Mouse (Mus musculus) neural tube, embryonic 15.5 days (tissue): ENCODE data around the gene Zic1. TPM values are rescaled to one million over a fixed set of nuclear protein-coding genes. Genes with fewer than 3 reads are reported as not detected.

Source experiments
- ATAC-seq: fragments of 200-750 bp; cut with Nextera tagmentation; 2 replicates; pipeline ENCODE4 v1.8.0; 2017; ENCODE audit warnings: mild to moderate bottlenecking, moderate TSS enrichment, moderate library complexity; ENCODE audit not compliant: low FRiP score
- H3K27ac ChIP-seq: fragments of 300-500 bp; sonication (generic); replicated peaks from 2 replicates; pipeline ENCODE4 v1.5.1; 2015; ENCODE audit warnings: mild to moderate bottlenecking, inconsistent platforms
- H3K27me3 ChIP-seq: fragments of 300-500 bp; sonication (generic); replicated peaks from 2 replicates; pipeline ENCODE4 v1.6.1; 2015; ENCODE audit warnings: inconsistent platforms
- H3K36me3 ChIP-seq: fragments of 300-500 bp; sonication (generic); 2 replicates; pipeline ENCODE4 v1.6.1; 2015; ENCODE audit warnings: inconsistent platforms
- H3K4me1 ChIP-seq: fragments of 300-500 bp; sonication (generic); 2 replicates; pipeline ENCODE4 v1.6.1; 2015; ENCODE audit warnings: inconsistent platforms
- H3K4me2 ChIP-seq: fragments of 300-500 bp; sonication (generic); 2 replicates; pipeline ENCODE4 v1.6.1; 2015; ENCODE audit warnings: inconsistent platforms, mild to moderate bottlenecking, moderate library complexity
- H3K4me3 ChIP-seq: fragments of 300-500 bp; sonication (generic); replicated peaks from 2 replicates; pipeline ENCODE4 v1.5.1; 2015; ENCODE audit warnings: mild to moderate bottlenecking, inconsistent platforms
- H3K9ac ChIP-seq: fragments of 300-500 bp; sonication (generic); replicated peaks from 2 replicates; pipeline ENCODE4 v1.6.1; 2015; ENCODE audit warnings: mild to moderate bottlenecking, inconsistent platforms
- H3K9me3 ChIP-seq: fragments of 300-500 bp; sonication (generic); replicated peaks from 2 replicates; pipeline ENCODE4 v1.6.1; 2016; ENCODE audit warnings: inconsistent platforms
- WGBS: fragments of 180-500 bp; shearing (Covaris S2); methylation state at CpG from one replicate; pipeline ENCODE4 v1.1.7; 2015; ENCODE audit warnings: mixed read lengths; 5-methylcytosine and 5-hydroxymethylcytosine counted together
- polyA plus RNA-seq: library from polyadenylated mRNA; unstranded; fragments of >200 nt; fragmentation: Nextera tagmentation; extraction: Ambion mirVana; gene quantifications from 2 replicates; pipeline ENCODE4 v1.2.1, GENCODE M21; 2015

Gene Zic1
- polyA plus RNA-seq, result 9.7 and 13.2 TPM in 2 replicates

DNA sequence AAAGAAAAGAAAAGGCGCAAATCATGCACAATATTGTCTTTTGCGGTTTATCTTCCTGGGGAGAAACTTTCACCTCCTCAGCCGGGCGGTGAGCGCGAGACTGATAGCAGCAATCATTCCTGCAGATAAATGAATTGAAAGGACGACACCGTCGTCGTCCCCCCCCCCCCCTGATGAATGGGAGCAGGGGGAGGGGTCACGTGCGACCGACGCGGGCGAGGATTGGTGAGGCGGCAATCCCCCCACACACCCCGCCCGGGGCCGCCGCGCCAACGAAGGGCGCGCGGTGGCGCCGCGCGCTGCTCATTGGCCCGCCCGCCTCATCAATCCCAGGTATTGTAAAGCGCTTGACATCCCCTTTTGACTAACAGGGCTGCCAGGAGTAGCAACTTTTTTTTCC, at the start of gene Zic1:
Gene Zic1 (minus strand): TSS at position 147 of the 400 bp plus-strand sequence.
- Histone ChIP-seq H3K9ac (peak within 1 kb of the TSS; percentile 76), H3K4me1 (peaks cover 10% of the 10 kb centered on the region), H3K4me2 (peak within 1 kb of the TSS; percentile 53), H3K36me3 (no peaks in the 10 kb centered on the region), H3K4me3 (peak within 1 kb of the TSS; percentile 59), H3K27me3 (peaks cover 21% of the 10 kb centered on the region), H3K27ac (peak within 1 kb of the TSS; percentile 95), H3K9me3 (no peaks in the 10 kb centered on the region)
- under 1% methylated on average over 29 of the region's 33 CpGs for WGBS
- peak; percentile 92 for ATAC-seq

DNA sequence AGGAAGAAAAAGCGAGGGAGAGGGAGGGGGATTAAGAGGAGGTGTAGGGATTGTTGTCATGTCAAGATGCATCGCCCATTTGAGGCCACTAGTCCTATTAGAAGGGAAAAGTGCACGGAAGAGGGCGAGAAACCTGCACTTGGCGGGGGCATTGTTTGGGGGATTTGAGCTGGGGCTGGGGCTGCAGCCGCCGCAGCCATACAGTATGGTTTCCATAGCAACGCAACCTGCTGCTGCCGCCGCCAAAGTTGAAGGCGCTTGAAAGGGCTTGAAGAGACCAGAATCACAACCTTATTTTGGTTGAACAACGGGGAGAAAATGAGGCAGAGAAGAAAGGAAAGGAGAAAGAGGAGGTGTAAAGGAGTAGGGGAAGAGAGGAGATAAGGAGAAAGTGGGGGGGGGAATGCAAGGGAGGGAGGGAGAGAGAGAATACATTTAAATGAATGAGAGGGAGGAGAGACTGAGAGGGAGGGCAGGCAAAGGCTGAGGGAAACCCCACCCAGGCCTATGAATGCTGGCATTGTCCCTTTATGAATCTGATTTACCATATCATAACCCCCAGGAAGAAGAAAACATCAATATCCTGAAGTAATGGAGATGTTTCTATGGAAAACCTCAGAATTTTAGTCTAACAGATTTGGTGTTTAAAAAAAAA, 48.5 kb upstream of the Zic1 start:
- Histone ChIP-seq H3K36me3 (no peaks in the 10 kb centered on the region), H3K4me1 (peaks cover 7% of the 10 kb centered on the region), H3K4me3 (peak overlapping the region; percentile 24), H3K27ac (0 out of 2 replicates have a peak overlapping the region, but pooled peaks have one; percentile 41), H3K9ac (no peak overlapping the region), H3K9me3 (no peaks in the 10 kb centered on the region), H3K27me3 (peaks cover 59% of the 10 kb centered on the region), H3K4me2 (peak overlapping the region; percentile 54)
- ATAC-seq, result peak; percentile 85
- WGBS, result 1% methylated on average over 12 of the region's 12 CpGs

DNA sequence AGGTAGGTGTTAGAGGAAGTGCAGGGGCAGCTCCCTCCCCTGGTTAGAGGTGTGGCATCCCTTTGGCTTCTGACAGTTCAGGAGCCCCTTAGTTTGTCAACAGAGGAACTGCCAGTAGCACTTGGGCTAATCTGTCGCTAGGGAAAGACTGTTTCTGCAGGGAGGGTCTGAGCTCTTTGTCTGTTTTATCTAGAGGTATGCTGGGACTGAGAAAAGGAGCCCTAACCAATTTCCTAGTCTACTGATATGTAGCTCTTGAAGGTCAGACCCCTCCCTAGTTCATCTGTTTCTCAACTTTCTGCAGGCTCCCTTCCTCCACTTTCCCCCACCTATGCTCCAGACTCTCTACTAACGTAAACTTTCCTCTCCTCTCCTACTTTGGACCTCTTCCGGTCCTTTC, 44.2 kb upstream of the Zic1 start:
- Histone ChIP-seq H3K4me3 (no peak overlapping the region), H3K36me3 (no peaks in the 10 kb centered on the region), H3K27ac (no peak overlapping the region), H3K9me3 (no peaks in the 10 kb centered on the region), H3K4me2 (no peak overlapping the region; the same call in 1 of the 2 replicates), H3K9ac (no peak overlapping the region), H3K27me3 (peaks cover 57% of the 10 kb centered on the region), H3K4me1 (peaks cover 12% of the 10 kb centered on the region)
- 0 out of 2 replicates have a peak, but pooled peaks have one; percentile 7 for ATAC-seq
- 11% methylated on average over 3 of the region's 3 CpGs for WGBS

DNA sequence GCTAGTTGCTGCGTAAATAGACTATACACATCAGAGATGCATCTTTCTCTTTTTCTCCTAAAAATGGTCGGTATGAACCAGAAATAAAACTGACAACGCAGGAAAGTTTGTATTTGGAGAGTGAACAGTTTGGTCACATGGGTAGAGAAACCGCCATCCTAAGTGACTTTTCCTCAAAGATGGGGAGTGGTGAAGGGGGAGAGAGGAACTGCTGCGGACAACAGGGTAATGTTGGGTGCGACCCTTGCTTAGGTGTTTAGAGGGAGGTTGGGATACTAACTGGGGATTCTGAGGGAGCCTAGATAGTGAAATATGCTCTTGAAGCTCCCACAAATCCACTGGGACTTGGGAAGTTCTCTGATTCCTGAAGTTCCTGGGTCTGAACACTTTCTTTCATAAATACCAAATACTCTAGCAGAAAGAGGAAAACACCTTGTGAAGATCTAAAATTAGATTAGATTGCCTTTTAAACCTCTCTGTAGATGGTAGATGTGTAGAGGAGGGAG, 40.7 kb upstream of the Zic1 start:
- H3K27me3 ChIP-seq, result peaks cover 79% of the 10 kb centered on the region
- 3% methylated on average over 6 of the region's 6 CpGs for WGBS
- no peaks in the 10 kb centered on the region for H3K9me3 ChIP-seq
- no peak overlapping the region for H3K9ac ChIP-seq
- peak overlapping the region; percentile 72; the same call in 1 of the 2 replicates for H3K27ac ChIP-seq
- ATAC-seq, result no peak
- H3K4me1 ChIP-seq, result peaks cover 5% of the 10 kb centered on the region; the same call in 1 of the 2 replicates
- H3K4me2 ChIP-seq, result peak overlapping the region; percentile 44
- peak overlapping the region; percentile 19 for H3K4me3 ChIP-seq
- no peaks in the 10 kb centered on the region for H3K36me3 ChIP-seq

DNA sequence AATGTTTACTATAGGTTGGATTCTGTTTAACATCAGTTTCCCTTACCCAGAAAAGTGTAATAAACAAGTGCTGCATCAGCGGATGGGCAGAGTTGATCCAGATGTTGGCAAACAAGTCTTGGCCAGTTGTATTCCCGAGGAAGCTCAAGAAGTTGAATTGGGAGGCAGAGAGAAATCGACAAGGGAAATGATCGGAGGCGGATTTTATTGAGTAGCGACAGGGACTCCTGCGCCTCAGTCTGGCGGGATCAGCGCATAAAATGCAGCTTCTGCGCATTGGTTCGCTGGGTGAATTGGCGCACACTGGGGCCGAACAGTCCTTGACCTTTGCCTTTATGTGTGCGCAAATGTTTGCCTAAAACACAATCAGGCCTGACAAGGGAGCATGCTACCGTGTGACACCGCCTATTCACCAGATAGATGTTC, 40.2 kb upstream of the Zic1 start:
- Histone ChIP-seq H3K27ac (peak overlapping the region; percentile 72), H3K9me3 (no peaks in the 10 kb centered on the region), H3K4me1 (peaks cover 5% of the 10 kb centered on the region; the same call in 1 of the 2 replicates), H3K4me2 (peak overlapping the region; percentile 44), H3K27me3 (peaks cover 81% of the 10 kb centered on the region), H3K9ac (no peak overlapping the region; the same call in 1 of the 2 replicates), H3K36me3 (no peaks in the 10 kb centered on the region), H3K4me3 (peak overlapping the region; percentile 19)
- no peak for ATAC-seq
- under 1% methylated on average over 16 of the region's 16 CpGs for WGBS

DNA sequence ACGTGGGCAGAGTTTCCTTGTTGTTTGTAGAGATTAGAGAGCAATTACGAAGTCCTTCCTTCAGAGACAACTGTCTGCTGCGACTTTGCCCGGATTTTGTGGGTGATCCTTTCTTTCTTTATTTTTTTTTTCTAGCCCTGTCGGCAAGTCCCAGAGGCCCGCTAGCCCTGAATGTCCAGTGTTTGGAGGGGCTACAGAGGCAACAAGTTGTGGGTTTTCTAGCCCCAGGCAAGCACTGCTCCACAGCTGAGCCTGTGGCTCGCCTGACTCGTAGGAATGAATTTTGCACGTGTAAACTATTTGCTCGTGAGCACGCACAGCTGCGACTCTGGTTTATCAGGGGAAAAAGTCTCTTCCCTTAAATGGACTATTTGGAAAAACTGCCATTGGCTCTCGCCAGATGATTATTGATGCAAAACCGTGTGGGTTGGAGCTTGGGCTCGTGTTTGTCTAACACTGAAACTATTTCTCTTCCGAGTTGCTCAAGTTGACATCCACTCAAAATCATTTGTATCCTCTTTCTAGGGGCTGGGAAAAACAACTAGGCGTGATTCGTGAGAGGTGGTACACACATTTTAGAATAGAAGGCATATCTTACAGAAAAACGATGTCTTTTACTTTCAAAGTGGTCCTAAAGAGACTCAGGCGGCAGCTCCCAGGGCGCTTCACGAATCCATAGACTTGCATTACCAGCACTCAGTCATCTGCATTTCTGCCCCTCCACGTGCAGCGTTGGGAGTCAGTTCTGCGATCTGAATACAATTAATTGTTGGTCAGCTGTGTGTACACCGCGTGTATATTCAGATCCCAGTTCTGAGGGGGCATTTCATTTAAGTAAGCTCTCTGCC, 39.5 kb upstream of the Zic1 start:
- peaks cover 5% of the 10 kb centered on the region; the same call in 1 of the 2 replicates for H3K4me1 ChIP-seq
- WGBS, result 1% methylated on average over 27 of the region's 27 CpGs
- no peaks in the 10 kb centered on the region for H3K36me3 ChIP-seq
- peak overlapping the region; percentile 19 for H3K4me3 ChIP-seq
- H3K4me2 ChIP-seq, result peak overlapping the region; percentile 44
- H3K9ac ChIP-seq, result peak overlapping the region; percentile 20
- H3K9me3 ChIP-seq, result no peaks in the 10 kb centered on the region
- ATAC-seq, result no peak
- H3K27me3 ChIP-seq, result peaks cover 80% of the 10 kb centered on the region
- H3K27ac ChIP-seq, result peak overlapping the region; percentile 72

DNA sequence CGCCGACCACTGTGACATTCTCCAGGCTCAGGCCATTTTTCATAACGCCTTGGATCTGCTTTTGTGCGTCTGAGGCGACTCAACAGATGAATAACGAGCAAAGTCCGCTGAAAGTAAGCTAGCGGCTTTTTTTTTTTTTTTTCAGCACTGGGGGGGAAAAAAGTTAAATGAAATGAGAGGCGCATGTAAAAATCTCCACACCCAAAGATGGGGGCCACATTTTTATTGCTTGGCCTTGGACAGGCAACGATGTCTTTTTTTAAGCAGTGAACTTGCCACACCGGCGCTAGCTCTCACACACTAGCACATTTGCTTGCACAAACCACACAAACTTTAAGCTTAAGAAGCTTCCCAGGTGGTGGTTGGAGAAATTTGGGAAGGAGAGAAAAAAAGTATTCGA, 38.6 kb upstream of the Zic1 start:
- WGBS, result 7% methylated on average over 13 of the region's 13 CpGs
- Histone ChIP-seq H3K4me1 (peaks cover 5% of the 10 kb centered on the region; the same call in 1 of the 2 replicates), H3K4me2 (no peak overlapping the region), H3K9ac (no peak overlapping the region), H3K9me3 (no peaks in the 10 kb centered on the region), H3K27ac (0 out of 2 replicates have a peak overlapping the region, but pooled peaks have one; percentile 41), H3K27me3 (peaks cover 81% of the 10 kb centered on the region), H3K36me3 (no peaks in the 10 kb centered on the region), H3K4me3 (no peak overlapping the region)
- ATAC-seq, result no peak

DNA sequence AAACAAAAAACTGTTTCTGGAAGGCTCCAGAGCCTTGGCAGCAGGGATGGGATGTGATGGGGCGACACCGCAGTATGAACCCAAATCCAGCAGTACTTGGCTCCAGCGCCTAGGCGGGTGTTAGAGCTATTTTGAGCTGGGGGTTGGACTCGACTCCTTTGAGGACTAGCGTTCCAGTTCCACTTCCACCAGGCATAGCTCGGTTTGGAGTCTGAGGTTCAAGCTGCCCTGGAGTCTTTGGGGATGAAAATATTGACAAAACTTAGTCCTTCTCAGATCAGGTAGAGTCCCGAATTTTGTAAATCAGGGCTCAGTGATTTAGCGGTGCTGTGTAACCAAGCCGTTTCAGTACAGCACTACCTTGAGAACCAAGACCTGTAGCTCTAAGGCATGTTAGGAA, 35.9 kb upstream of the Zic1 start:
- peaks cover 90% of the 10 kb centered on the region for H3K27me3 ChIP-seq
- 7% methylated on average over 10 of the region's 10 CpGs for WGBS
- ATAC-seq, result no peak
- H3K27ac ChIP-seq, result 0 out of 2 replicates have a peak overlapping the region, but pooled peaks have one; percentile 19
- no peaks in the 10 kb centered on the region for H3K9me3 ChIP-seq
- H3K4me3 ChIP-seq, result no peak overlapping the region
- H3K4me2 ChIP-seq, result no peak overlapping the region
- no peaks in the 10 kb centered on the region for H3K36me3 ChIP-seq
- H3K4me1 ChIP-seq, result peaks cover 5% of the 10 kb centered on the region; the same call in 1 of the 2 replicates
- no peak overlapping the region for H3K9ac ChIP-seq

DNA sequence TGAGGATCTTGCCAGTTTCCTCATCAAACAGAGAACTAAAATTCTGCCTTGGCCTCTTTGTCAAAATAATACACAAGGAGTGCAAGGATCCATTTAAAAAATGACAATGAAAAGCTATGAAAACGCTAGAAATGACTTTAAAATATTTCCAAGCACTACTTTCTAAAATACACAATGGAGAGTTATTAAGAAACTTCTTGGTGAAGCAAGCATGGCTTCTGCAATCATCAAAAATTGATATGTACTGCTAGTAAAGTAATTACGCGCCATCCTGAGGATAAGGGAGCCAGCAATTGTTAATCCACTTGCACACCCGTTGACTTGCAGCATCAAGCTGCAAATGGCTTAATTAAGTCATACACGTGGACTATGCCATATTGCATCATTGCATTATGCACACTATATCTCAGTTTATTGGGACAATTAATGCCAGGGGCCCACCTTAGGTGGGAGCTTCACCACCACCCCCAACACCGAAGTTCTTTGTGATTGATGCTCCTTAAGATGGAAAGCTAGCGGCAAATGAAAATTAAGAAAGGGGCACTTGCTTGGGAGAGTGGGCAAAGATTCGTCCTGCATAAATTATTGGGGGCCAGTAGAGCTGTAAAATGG, 35.0 kb upstream of the Zic1 start:
- H3K9ac ChIP-seq, result no peak overlapping the region
- no peaks in the 10 kb centered on the region for H3K36me3 ChIP-seq
- no peak for ATAC-seq
- no peak overlapping the region for H3K4me2 ChIP-seq
- no peaks in the 10 kb centered on the region for H3K9me3 ChIP-seq
- H3K4me1 ChIP-seq, result no peaks in the 10 kb centered on the region; the same call in 1 of the 2 replicates
- H3K27ac ChIP-seq, result no peak overlapping the region
- H3K27me3 ChIP-seq, result peaks cover 87% of the 10 kb centered on the region
- WGBS, result 9% methylated on average over 8 of the region's 8 CpGs
- no peak overlapping the region for H3K4me3 ChIP-seq

DNA sequence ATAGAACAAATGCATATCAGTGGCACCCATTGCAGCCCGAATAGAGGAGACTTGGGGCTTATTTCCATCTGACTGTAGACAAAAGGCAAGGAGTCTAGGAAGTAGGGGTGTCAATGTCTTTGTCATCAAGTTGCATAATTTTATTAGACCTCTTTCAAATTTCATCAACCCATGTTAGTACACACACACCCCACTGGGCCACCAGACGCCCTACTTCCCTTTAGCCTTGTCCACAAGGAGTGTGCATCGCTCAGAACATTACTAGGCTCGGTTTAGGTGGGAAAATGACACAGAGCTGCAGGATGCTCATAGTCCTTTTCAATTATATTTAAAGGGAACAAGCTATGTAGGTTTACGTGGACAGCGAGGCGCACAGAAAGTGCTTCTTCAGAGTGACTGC, 34.4 kb upstream of the Zic1 start:
- no peak for ATAC-seq
- no peak overlapping the region for H3K27ac ChIP-seq
- no peaks in the 10 kb centered on the region for H3K4me1 ChIP-seq
- WGBS, result 29% methylated on average over 7 of the region's 7 CpGs
- H3K4me3 ChIP-seq, result no peak overlapping the region
- no peak overlapping the region for H3K9ac ChIP-seq
- H3K36me3 ChIP-seq, result no peaks in the 10 kb centered on the region
- no peak overlapping the region for H3K4me2 ChIP-seq
- H3K9me3 ChIP-seq, result no peaks in the 10 kb centered on the region
- H3K27me3 ChIP-seq, result peaks cover 87% of the 10 kb centered on the region

DNA sequence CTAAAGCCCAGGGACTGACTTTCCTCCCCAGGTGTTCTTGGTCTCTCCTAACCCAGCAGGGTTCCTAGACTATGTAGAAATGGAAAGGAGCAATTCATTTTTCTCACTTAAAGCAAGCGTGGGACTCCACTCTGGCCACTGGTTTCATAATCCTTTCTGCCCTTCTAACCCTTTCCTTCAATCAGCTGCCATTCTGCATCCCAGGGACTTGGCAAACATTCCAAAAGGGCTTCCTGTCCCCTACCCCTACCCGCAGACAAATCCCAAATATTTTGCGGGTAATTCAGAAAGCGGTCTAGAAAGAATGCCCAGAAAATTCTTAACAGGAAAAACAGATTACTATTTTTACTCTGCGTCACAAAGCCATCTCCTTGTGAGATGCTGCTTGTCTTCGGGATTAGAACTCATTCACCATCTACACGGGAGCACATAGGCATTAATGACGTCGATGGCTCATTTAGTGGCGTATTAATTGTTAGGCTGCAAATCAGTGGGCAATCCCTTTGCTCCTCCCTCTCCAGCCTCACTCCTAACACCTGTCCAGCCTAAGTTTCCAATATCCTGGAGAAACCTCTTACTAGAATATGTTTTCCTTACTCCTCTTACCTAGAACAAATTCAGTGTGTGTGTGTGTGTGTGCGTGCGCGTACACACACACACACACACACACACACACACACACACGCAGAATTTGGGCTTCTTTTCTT, 29.6 kb upstream of the Zic1 start:
- no peak for ATAC-seq
- Histone ChIP-seq H3K27me3 (peaks cover 82% of the 10 kb centered on the region), H3K4me1 (no peaks in the 10 kb centered on the region), H3K9ac (no peak overlapping the region), H3K36me3 (no peaks in the 10 kb centered on the region), H3K27ac (no peak overlapping the region; the same call in 1 of the 2 replicates), H3K4me2 (no peak overlapping the region), H3K4me3 (no peak overlapping the region), H3K9me3 (no peaks in the 10 kb centered on the region)
- 12% methylated on average over 14 of the region's 14 CpGs for WGBS
